Mouse (Mus musculus) lung, postnatal 25 days (tissue): ENCODE results near the gene Prr22.
A peak's percentile ranks its signal among the peaks of the same experiment; 100 is the strongest.

Experiments used
- DNase-seq: peaks from one replicate; pipeline ENCODE4 v3.0.0; 2022; ENCODE audit warnings: low spot score

Gene Prr22

DNA sequence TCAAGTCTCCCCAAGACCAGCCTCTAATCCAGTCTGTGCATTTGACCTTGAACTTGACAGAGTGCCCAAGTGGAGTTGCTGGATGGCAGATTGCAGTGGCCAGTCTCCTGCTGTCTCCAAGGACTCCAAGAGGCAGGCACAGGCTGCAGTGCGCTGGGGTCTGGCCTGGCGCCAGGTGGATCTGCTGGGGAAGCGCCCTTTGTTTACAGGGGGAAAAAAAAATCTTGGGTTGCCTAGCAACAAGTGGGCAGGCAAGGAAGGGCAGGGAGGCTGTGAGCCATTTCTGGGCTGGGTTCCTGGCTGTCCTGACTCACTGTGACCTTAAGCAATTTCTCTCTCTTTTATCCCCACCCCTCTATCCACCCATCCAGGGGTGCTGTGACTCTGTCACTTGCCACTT, 40.2 kb downstream of the Prr22 start:
- DNase-seq: peak; percentile 93

- DNase-seq: peak; percentile 92
Measured at GRCm38 (mm10) chr17:56814316-56815056, 44.4 kb downstream of the Prr22 start.

- DNase-seq: no peak
Measured at GRCm38 (mm10) chr17:56815057-56815345, 45.0 kb downstream of the Prr22 start.

- DNase-seq: no peak
Measured at GRCm38 (mm10) chr17:56818067-56818636, 48.1 kb downstream of the Prr22 start.

DNA sequence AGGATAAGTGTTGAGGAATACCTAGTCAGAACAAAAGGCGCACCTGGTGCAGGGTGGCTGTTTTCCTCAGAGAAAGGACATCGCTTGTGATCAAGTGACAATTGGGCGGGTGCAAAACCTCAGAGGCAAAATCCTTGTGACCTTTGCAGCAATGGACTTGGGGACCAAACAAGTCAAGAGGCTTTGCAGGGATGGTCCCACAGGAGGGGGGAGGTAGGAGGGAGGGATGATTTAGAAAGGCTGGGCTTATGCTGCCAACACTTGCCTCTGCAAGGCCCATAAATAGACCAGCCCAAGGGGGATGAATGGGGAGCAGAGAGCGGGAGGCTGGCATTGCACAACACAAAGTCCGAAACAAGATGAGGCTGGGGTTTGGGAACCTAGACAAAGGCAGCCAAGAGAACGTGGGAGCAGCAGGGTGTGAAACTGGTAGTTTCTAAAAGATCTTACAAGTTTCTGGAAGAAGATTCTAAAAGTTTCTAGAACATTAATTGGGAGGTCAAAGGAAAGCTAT, 49.0 kb downstream of the Prr22 start:
- no peak for DNase-seq

DNA sequence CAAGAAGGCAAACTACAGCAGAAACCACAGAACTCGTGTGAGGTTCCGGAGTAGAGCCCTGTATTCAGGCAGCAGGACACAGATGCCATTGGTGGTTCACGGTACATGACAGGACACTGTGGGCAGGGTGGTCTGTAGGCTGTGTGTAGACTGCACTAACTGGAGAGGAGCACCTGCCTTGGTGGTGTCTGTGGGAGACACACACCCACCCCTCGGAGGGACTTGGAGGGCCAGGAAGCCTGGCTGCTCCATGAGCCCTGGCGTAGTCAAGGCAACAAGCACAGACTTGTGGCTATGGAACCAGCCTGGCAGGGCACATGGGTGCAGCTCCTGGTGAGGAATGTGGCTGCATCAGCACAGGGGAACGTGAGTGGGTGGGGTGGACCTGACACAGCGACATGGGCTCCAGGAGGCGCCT, 49.7 kb downstream of the Prr22 start:
- peak; percentile 51 for DNase-seq
